Mouse (Mus musculus) C2C12 (cell line): ENCODE data around the gene Ltb4r2.

Source experiments
- CTCF ChIP-seq: IDR thresholded peaks from one replicate; pipeline ENCODE4 v1.5.1; 2011; ENCODE audit not compliant: control insufficient read depth, insufficient read depth, insufficient read length
- FOSL1 ChIP-seq: IDR thresholded peaks from one replicate; pipeline ENCODE4 v1.8.0; 2011; ENCODE audit warnings: mild to moderate bottlenecking, low read length; ENCODE audit not compliant: poor library complexity, insufficient read depth, severe bottlenecking
- MAX ChIP-seq: IDR thresholded peaks from one replicate; pipeline ENCODE4 v1.6.1; 2011; ENCODE audit warnings: mild to moderate bottlenecking, control low read depth
- MYOD1 ChIP-seq: IDR thresholded peaks from one replicate; pipeline ENCODE4 v1.6.1; 2011; ENCODE audit warnings: low read depth; ENCODE audit not compliant: control insufficient read depth, insufficient read length
- MYOG ChIP-seq: IDR thresholded peaks from one replicate; pipeline ENCODE4 v1.6.1; 2011; ENCODE audit not compliant: control insufficient read depth, insufficient read length; ENCODE audit errors: extremely low read depth
- USF1 ChIP-seq: IDR thresholded peaks from one replicate; pipeline ENCODE4 v1.6.1; 2011; ENCODE audit warnings: low read depth, mild to moderate bottlenecking, control low read depth, moderate library complexity

- no peak for TF ChIP-seq CTCF
- no peak for TF ChIP-seq MYOG
- no peak for TF ChIP-seq USF1
- TF ChIP-seq MYOD1: no peak
- no peak for TF ChIP-seq FOSL1
- TF ChIP-seq MAX: no peak
Measured at GRCm38 (mm10) chr14:55720666-55721065, 40.6 kb upstream of the Ltb4r2 start.
